Mouse (Mus musculus) WW6 (cell line): ENCODE results near the gene Acaa1a.

Experiments used
- DNase-seq: peaks from one replicate; pipeline ENCODE4 v3.0.0-alpha.2; 2013; ENCODE audit warnings: low read depth, low spot score

The Acaa1a gene

GRCm38 (mm10) chr9:119388956-119389355, 49.5 kb downstream of the Acaa1a start:
- DNase-seq, result no peak

DNA sequence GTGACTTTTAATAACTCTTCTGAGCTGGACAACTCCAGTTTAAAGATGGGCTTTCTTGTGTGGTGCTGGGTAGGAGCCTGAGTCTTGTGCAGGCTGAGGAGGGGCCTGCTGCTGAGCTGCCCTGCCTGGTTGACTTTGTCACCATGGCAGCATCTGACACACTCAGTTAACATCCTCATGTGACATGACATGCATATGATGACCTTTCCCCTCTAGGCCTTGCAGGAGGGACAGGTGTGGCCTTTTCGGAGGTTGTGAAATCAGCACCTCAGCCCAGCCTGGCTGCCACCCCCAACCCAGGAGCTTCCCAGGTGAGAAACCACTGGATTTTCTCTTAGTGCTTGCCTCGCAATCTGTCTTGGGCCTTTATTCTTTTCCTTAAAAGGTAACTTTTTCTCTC, 50.7 kb downstream of the Acaa1a start:
- no peak for DNase-seq

GRCm38 (mm10) chr9:119394808-119395207, 55.3 kb downstream of the Acaa1a start:
- DNase-seq, result no peak
